Mouse (Mus musculus): ENCODE measurements at regions not wholly inside any gene's neighbourhood (a gene's known extent, or its start where the extent isn't known, plus 50 kb on each side); places are given as distances from the start of the nearest gene placed in this dataset.

DNA sequence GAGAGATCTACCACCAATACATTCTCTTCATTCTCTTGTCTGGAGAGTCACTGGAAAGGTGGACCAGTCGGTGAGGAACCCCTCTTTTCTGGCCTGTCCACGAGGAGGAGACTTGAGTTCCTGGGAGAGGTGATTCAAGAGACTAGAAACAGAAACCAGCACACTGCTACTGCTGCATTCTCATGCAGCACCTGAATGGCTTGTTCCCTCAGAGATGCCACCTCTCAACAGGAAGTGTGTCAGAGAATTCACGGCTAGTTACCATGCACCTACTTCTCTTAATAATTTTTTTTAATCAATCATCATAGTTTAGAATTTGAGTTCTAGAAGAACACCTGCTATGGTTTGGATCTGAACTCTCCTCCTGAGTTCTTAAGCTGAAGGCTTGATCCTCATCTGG is 52.0 kb upstream of the Dynlrb2 start:
- DNase-seq (ENCODE audit: low spot score), result no peak

DNA sequence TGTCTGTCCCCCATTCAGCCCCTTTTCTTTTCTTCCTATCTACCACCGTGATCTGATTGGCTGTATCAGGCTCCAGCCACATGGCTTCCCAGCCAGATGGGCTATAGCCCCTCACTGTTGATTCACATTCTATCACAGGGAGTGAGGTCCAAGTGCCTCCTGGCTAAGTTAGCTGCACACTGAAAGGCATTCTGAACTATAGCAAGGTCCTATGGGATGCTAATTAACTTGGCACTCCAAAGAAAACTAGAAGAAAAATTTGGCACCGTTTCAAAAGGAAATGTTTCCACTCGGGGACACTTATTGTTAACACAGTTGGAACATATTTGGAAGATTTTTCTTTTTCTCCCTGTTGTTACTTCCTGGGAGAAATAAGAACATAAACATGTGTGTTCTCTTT is 53.4 kb upstream of the Dynlrb2 start:
- no peak for DNase-seq (ENCODE audit: low spot score)

- no peak for DNase-seq (ENCODE audit: low spot score)
Observed at GRCm38 (mm10) chr8:116447452-116447851, 57.3 kb upstream of the Dynlrb2 start.

DNA sequence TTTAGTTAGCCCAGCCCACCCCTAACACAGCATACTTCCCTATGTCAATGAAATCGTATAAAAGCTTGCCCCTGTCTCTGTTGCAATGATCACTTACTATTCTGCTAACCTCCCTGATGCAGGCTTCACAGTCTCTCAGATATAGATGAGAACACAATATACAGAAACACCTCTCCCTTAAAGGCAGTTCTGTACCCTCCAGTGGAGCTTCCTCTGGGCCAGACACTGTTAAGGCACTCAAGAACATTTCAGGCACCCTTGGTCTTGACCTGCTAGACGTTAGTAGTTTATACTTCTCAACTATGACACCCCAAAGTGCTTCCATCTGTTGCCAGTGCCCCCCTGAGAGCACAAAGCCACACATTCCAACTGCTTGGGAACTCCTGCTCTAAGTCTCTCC is 61.9 kb upstream of the Dynlrb2 start:
- DNase-seq (ENCODE audit: low spot score), result no peak

GRCm38 (mm10) chr8:116438895-116439294 is 65.9 kb upstream of the Dynlrb2 start:
- peak; percentile 89 for DNase-seq (ENCODE audit: low spot score)

GRCm38 (mm10) chr8:116435268-116435980 is 69.3 kb upstream of the Dynlrb2 start:
- no peak for DNase-seq (ENCODE audit: low spot score)

DNA sequence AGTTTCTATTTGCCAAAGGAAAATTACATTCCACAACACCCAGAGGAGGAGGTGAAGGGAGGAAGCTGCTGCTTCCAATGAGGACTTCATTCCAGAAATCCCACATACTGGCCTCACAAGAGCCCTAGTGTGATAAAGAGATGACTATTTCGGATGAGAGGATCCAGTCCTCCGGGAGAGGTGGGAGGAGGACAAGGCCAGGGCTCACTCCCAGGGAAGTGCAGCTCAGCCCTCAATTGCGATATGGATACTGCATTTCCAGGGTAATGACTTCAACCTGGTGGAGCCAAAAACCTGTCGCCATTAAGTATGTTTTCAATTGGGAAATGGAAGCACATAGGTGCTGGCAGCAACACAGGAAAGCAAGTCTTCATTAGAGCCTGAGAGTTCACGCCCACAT is 74.7 kb upstream of the Dynlrb2 start:
- DNase-seq (ENCODE audit: low spot score), result no peak

GRCm38 (mm10) chr8:116429649-116430048 is 75.1 kb upstream of the Dynlrb2 start:
- DNase-seq (ENCODE audit: low spot score), result no peak

DNA sequence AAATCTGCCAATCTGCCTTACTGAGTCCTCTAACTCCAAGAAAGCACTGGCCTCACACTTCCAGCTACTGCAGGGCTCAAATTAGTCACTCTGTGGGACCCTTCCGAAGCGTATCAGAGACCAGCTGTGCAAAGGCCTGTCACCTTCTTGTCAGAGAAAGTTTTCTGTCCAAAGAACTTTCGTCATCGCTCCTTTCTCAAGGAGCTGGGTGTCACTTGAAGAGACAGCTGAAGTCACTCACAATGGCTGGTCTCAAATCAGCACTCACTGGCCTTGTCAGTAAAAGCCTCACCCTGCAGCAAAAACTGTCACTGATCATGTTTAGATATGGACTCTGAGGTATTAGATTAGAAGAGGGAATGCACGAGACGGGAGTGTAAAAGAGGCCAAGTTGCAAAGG is 81.9 kb upstream of the Dynlrb2 start:
- DNase-seq (ENCODE audit: low spot score), result no peak

DNA sequence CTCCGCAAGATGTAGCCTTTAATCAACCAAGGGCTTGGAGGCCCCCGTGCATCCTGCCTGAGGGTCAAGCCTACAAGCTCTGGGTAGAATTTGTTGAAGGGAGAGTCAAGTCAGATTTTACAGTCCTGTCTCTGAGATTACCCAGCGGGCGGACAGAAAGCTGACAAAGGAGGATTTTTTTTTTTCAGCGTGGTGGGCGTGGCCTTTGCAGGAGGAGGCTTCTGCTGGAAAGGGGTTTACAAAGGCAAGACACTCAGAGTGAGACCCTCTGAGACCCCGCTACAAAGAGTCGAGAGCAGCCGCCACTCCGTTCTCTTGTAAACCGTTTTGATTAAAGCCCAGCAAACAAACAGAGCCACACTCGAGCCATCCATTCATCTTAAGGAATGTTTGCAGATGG is 92.1 kb upstream of the Dynlrb2 start:
- DNase-seq (ENCODE audit: low spot score), result no peak

GRCm38 (mm10) chr8:116410041-116410440 is 94.7 kb upstream of the Dynlrb2 start:
- no peak for DNase-seq (ENCODE audit: low spot score)

GRCm38 (mm10) chr8:116409011-116409410 is 95.8 kb upstream of the Dynlrb2 start:
- no peak for DNase-seq (ENCODE audit: low spot score)

DNA sequence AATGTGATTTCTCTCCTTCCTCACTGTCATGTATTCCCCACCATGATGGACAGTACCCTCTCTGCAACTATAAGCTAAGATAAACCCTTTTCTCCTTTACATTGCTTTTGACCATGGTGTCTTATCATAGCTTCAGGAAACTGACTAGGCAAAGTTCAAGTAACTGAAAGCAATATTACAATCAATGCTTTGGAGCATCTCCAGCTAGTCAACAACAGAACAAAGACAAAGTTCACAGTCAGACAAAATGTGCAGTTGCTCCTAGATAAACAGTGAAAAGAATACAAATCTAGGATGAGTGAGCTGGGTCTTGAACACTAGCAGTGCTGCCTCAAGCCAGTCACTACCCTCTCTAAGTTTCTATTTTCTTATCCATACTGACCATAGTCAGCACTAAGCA is 100.2 kb upstream of the Dynlrb2 start:
- no peak for DNase-seq (ENCODE audit: low spot score)

- DNase-seq (ENCODE audit: low spot score), result no peak
Observed at GRCm38 (mm10) chr8:116403366-116403765, 101.4 kb upstream of the Dynlrb2 start.

GRCm38 (mm10) chr8:116399452-116399851 is 105.3 kb upstream of the Dynlrb2 start:
- DNase-seq (ENCODE audit: low spot score), result no peak

- no peak for DNase-seq (ENCODE audit: low spot score)
Observed at GRCm38 (mm10) chr8:116398565-116399205, 106.1 kb upstream of the Dynlrb2 start.

- no peak for DNase-seq (ENCODE audit: low spot score)
Observed at GRCm38 (mm10) chr8:116385193-116385955, 119.4 kb upstream of the Dynlrb2 start.

DNA sequence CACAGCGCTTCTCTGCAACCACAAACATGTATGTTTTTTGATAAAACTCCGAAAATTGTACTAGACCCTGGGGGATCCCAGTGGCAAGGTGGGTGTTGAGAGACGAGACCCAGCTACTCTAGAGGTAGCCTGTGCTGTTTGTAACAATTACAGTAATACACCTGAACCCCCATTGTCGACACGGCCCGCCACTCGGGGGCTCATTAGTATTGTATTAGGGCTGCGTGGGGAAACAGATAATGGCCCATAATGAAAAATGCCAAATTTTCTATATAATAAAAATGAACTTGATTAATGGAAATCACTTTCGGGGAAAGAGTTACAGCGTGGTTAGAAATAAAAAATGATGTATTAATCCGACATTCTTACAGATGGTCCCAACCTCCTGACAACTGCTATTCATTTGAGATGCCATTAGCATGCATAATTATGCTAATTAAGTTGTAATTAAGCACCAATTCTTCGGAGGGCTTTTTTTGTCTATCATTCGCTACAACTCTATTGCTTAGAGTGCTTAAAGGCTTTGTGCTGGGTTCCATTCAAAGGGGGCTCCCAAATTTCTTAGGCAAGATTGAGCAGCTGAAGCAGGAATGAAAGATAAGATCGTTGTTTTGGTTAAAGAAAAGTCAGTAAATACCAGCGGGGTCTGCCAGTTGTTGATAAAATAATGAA is 120.2 kb upstream of the Dynlrb2 start:
- DNase-seq (ENCODE audit: low spot score), result no peak

DNA sequence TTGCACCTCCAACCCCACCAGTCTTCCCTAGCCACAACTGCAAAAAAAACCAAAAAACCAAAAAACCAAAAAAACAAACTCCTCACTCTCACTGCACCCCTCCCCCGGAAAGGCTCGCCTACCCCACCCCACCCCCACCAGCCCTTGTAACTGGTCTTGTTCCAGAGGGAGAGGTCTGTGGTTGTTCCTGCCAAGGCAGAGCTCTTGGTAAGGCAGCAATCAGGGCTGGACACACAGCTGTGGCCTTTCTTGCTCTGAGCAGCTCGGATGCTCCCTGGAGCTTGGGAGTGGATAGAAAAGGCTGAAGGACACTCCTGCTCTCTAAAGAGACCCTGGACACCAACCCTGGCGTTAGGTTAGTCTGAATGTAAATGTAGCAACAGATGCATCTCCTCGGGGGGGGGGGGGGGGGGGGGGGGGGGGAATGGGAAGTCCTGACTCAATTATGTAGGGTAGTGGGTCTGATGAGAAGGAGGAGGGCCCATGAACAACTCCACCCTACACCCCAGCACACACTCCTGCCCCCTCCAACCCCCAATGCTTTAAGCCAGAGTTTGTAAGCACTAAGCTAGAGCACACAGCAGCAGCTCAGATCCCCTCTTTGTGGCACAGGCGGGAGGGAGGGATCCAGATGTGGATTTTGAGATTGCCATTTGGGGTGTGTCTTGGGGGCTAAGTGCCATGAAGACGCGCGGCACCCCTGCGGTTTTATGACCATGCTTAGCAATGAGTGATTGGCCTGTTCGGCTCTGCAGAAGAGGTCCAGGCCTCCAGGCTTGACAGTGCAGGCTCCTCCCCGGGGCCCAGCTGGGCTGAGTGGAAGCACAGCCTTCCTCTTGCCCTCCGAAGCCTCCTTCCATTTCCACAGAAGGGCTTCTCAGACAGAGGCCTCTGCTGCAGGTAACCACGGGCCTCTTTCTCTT is 121.0 kb upstream of the Dynlrb2 start:
- peak; percentile 76 for DNase-seq (ENCODE audit: low spot score)

DNA sequence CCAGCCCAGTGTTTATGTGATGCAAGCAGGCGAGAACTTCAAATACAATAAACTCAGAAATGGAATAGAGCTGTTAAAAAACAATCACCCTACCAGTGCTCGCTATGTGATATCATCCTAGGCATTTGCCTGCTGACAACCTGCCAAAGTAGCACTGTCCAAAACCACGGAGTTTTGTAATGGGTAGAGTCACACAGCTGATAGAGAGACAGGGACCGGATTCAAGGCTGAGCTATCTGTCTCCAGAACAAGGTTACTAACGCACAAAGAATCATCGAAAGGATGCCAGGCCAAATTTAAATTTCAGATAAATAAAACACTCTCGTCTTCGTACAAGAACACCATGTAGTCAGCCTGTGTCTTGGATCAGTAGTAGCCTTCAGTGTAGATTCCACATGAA is 121.7 kb upstream of the Dynlrb2 start:
- DNase-seq (ENCODE audit: low spot score), result no peak

- DNase-seq (ENCODE audit: low spot score), result no peak
Observed at GRCm38 (mm10) chr8:116380601-116381000, 124.2 kb upstream of the Dynlrb2 start.

DNA sequence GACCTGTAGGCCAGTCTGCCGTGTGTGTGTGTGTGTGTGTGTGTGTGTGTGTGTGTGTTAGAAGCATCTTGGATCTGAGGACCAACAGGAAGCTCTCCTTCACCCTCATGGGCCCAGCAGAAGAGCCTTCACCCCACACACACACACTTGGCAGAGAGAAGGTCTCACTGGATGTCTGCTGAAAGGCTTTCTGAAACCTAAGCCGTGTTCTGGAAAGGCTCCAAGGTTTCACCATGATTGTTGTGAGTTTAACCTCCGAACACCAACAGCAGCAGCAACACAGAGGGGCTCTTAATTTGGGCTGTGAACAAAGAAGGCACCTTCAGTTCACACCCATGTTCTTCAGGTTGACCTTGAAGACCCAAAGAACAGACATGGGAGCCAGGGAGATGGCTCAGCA is 124.9 kb upstream of the Dynlrb2 start:
- DNase-seq (ENCODE audit: low spot score), result no peak

Measured in testis, postnatal 10 days (tissue).